Mouse (Mus musculus) limb, embryonic 13.5 days (tissue): ENCODE measurements around the gene Jsrp1. TPM values are rescaled to one million over a fixed set of nuclear protein-coding genes. Genes with fewer than 3 reads are reported as not detected.

Experiments
- ATAC-seq: fragments of 200-750 bp; cut with Nextera tagmentation; 2 replicates; pipeline ENCODE4 v1.8.0; 2017; ENCODE audit warnings: low read depth, moderate number of reproducible peaks, moderate TSS enrichment; ENCODE audit not compliant: low FRiP score
- H3K27ac ChIP-seq: fragments of 300-500 bp; sonication (generic); 2 replicates; pipeline ENCODE4 v1.5.1; 2015; ENCODE audit warnings: inconsistent platforms, mild to moderate bottlenecking, moderate library complexity
- H3K27me3 ChIP-seq: fragments of 300-500 bp; sonication (generic); 2 replicates; pipeline ENCODE4 v1.6.1; 2015; ENCODE audit warnings: mild to moderate bottlenecking, inconsistent platforms
- H3K36me3 ChIP-seq: fragments of 300-500 bp; sonication (generic); 2 replicates; pipeline ENCODE4 v1.6.1; 2015; ENCODE audit warnings: inconsistent platforms, mild to moderate bottlenecking, moderate library complexity
- H3K4me1 ChIP-seq: fragments of 300-500 bp; sonication (generic); 2 replicates; pipeline ENCODE4 v1.6.1; 2015; ENCODE audit warnings: inconsistent platforms
- H3K4me2 ChIP-seq: fragments of 300-500 bp; sonication (generic); replicated peaks from 2 replicates; pipeline ENCODE4 v1.6.1; 2015; ENCODE audit warnings: inconsistent platforms, mild to moderate bottlenecking, moderate library complexity
- H3K4me3 ChIP-seq: fragments of 300-500 bp; sonication (generic); 2 replicates; pipeline ENCODE4 v1.5.1; 2015; ENCODE audit warnings: moderate library complexity, mild to moderate bottlenecking, inconsistent platforms
- H3K9ac ChIP-seq: fragments of 300-500 bp; sonication (generic); 2 replicates; pipeline ENCODE4 v1.6.1; 2015; ENCODE audit warnings: mild to moderate bottlenecking, inconsistent platforms
- H3K9me3 ChIP-seq: fragments of 300-500 bp; sonication (generic); 2 replicates; pipeline ENCODE4 v1.6.1; 2016; ENCODE audit warnings: inconsistent platforms
- WGBS: fragments of 180-500 bp; shearing (Covaris S2); methylation state at CpG from one replicate; pipeline ENCODE4 v1.1.7; 2015; 5-methylcytosine and 5-hydroxymethylcytosine counted together
- polyA plus RNA-seq: library from polyadenylated mRNA; unstranded; fragments of >200 nt; fragmentation: Nextera tagmentation; extraction: Ambion mirVana; gene quantifications from 2 replicates; pipeline ENCODE4 v1.2.1, GENCODE M21; 2015

Gene Jsrp1
- polyA plus RNA-seq, 1 experiment from 2014 or later = 4.5 TPM

- H3K27ac ChIP-seq = no peak overlapping the region
- WGBS = 59% methylated on average over 8 of the region's 8 CpGs
- H3K4me1 ChIP-seq = peaks cover 12% of the 10 kb centered on the region
- no peak for ATAC-seq
- peaks cover 2% of the 10 kb centered on the region; the same call in 1 of the 2 replicates for H3K36me3 ChIP-seq
- H3K9ac ChIP-seq = no peak overlapping the region
- H3K27me3 ChIP-seq = peaks cover 66% of the 10 kb centered on the region
- no peak overlapping the region for H3K4me3 ChIP-seq
- H3K9me3 ChIP-seq = no peaks in the 10 kb centered on the region
- H3K4me2 ChIP-seq = no peak overlapping the region
Measured at GRCm38 (mm10) chr10:80845055-80845693, 31.9 kb upstream of the Jsrp1 start.

- H3K4me3 ChIP-seq = peak within 1 kb of the TSS; percentile 51
- H3K4me2 ChIP-seq = peak within 1 kb of the TSS; percentile 88
- 0 out of 2 replicates have a peak, but pooled peaks have one; percentile 21 for ATAC-seq
Measured at GRCm38 (mm10) chr10:80843931-80844547, 30.7 kb upstream of the Jsrp1 start, which contains the start of gene Lingo3. Gene Lingo3 (minus strand): TSS chr10:80844039.

GRCm38 (mm10) chr10:80843087-80843930, 30.0 kb upstream of the Jsrp1 start:
- Histone ChIP-seq H3K36me3 (no peaks in the 10 kb centered on the region), H3K9me3 (no peaks in the 10 kb centered on the region), H3K4me1 (peaks cover 12% of the 10 kb centered on the region), H3K4me2 (peak overlapping the region; percentile 88), H3K27ac (no peak overlapping the region), H3K4me3 (peak overlapping the region; percentile 51), H3K9ac (peak overlapping the region; percentile 68), H3K27me3 (peaks cover 78% of the 10 kb centered on the region)
- ATAC-seq = no peak
- 9% methylated on average over 32 of the region's 32 CpGs for WGBS

More at GRCm38 (mm10) chr10:80843931-80844547, 30.7 kb upstream of the Jsrp1 start, which contains the start of gene Lingo3:
- Histone ChIP-seq H3K27me3 (peaks cover 74% of the 10 kb centered on the region), H3K36me3 (no peaks in the 10 kb centered on the region), H3K9me3 (no peaks in the 10 kb centered on the region), H3K9ac (peak within 1 kb of the TSS; percentile 68), H3K27ac (no peak within 1 kb of the TSS), H3K4me1 (peaks cover 12% of the 10 kb centered on the region)
- 4% methylated on average over 51 of the region's 51 CpGs for WGBS

- no peak overlapping the region for H3K4me3 ChIP-seq
- no peak for ATAC-seq
- WGBS = 80% methylated on average over 15 of the region's 15 CpGs
- no peaks in the 10 kb centered on the region for H3K9me3 ChIP-seq
- H3K9ac ChIP-seq = no peak overlapping the region
- no peaks in the 10 kb centered on the region for H3K36me3 ChIP-seq
- H3K4me2 ChIP-seq = no peak overlapping the region
- peaks cover 87% of the 10 kb centered on the region for H3K27me3 ChIP-seq
- peaks cover 12% of the 10 kb centered on the region for H3K4me1 ChIP-seq
- H3K27ac ChIP-seq = no peak overlapping the region
Measured at GRCm38 (mm10) chr10:80842334-80842733, 29.0 kb upstream of the Jsrp1 start.

- WGBS = 76% methylated on average over 2 of the region's 2 CpGs
- Histone ChIP-seq H3K36me3 (no peaks in the 10 kb centered on the region), H3K27me3 (peaks cover 92% of the 10 kb centered on the region), H3K4me1 (peaks cover 12% of the 10 kb centered on the region), H3K4me3 (no peak overlapping the region), H3K9ac (no peak overlapping the region), H3K9me3 (no peaks in the 10 kb centered on the region), H3K27ac (no peak overlapping the region), H3K4me2 (no peak overlapping the region)
- ATAC-seq = no peak
Measured at GRCm38 (mm10) chr10:80841685-80842084, 28.4 kb upstream of the Jsrp1 start.

- H3K4me1 ChIP-seq = peaks cover 12% of the 10 kb centered on the region
- H3K27me3 ChIP-seq = peaks cover 92% of the 10 kb centered on the region
- H3K9ac ChIP-seq = no peak overlapping the region
- WGBS = 61% methylated on average over 6 of the region's 6 CpGs
- H3K36me3 ChIP-seq = no peaks in the 10 kb centered on the region
- no peak for ATAC-seq
- no peak overlapping the region for H3K4me2 ChIP-seq
- H3K9me3 ChIP-seq = no peaks in the 10 kb centered on the region
- H3K27ac ChIP-seq = no peak overlapping the region
- no peak overlapping the region for H3K4me3 ChIP-seq
Measured at GRCm38 (mm10) chr10:80839848-80840247, 26.6 kb upstream of the Jsrp1 start.

GRCm38 (mm10) chr10:80838346-80838912, 25.1 kb upstream of the Jsrp1 start:
- 62% methylated on average over 2 of the region's 2 CpGs for WGBS
- ATAC-seq = no peak
- Histone ChIP-seq H3K9me3 (no peaks in the 10 kb centered on the region), H3K36me3 (no peaks in the 10 kb centered on the region), H3K27ac (no peak overlapping the region), H3K4me3 (no peak overlapping the region), H3K4me2 (no peak overlapping the region), H3K4me1 (peaks cover under 1% of the 10 kb centered on the region), H3K27me3 (peaks cover 92% of the 10 kb centered on the region), H3K9ac (0 out of 2 replicates have a peak overlapping the region, but pooled peaks have one; percentile 13)

GRCm38 (mm10) chr10:80837827-80838226, 24.5 kb upstream of the Jsrp1 start:
- Histone ChIP-seq H3K4me3 (no peak overlapping the region), H3K4me1 (no peaks in the 10 kb centered on the region), H3K36me3 (no peaks in the 10 kb centered on the region), H3K4me2 (no peak overlapping the region), H3K27ac (no peak overlapping the region), H3K27me3 (peaks cover 92% of the 10 kb centered on the region), H3K9me3 (no peaks in the 10 kb centered on the region), H3K9ac (peak overlapping the region; percentile 13; the same call in 1 of the 2 replicates)
- ATAC-seq = no peak
- 22% methylated on average over 2 of the region's 2 CpGs for WGBS

GRCm38 (mm10) chr10:80836949-80837379, 23.7 kb upstream of the Jsrp1 start:
- no peaks in the 10 kb centered on the region for H3K36me3 ChIP-seq
- no peaks in the 10 kb centered on the region for H3K9me3 ChIP-seq
- no peak overlapping the region for H3K4me3 ChIP-seq
- 35% methylated on average over 7 of the region's 7 CpGs for WGBS
- H3K27me3 ChIP-seq = peaks cover 89% of the 10 kb centered on the region
- H3K4me1 ChIP-seq = no peaks in the 10 kb centered on the region
- no peak overlapping the region for H3K9ac ChIP-seq
- ATAC-seq = no peak
- H3K4me2 ChIP-seq = no peak overlapping the region
- H3K27ac ChIP-seq = no peak overlapping the region

GRCm38 (mm10) chr10:80835617-80836016, 22.3 kb upstream of the Jsrp1 start:
- H3K27ac ChIP-seq = no peak overlapping the region
- WGBS = 57% methylated on average over 30 of the region's 30 CpGs
- H3K4me1 ChIP-seq = peaks cover 7% of the 10 kb centered on the region
- no peaks in the 10 kb centered on the region for H3K9me3 ChIP-seq
- H3K36me3 ChIP-seq = peaks cover 2% of the 10 kb centered on the region
- H3K4me3 ChIP-seq = peak overlapping the region; percentile 15; the same call in 1 of the 2 replicates
- ATAC-seq = no peak
- H3K27me3 ChIP-seq = peaks cover 76% of the 10 kb centered on the region
- 0 out of 2 replicates have a peak overlapping the region, but pooled peaks have one; percentile 14 for H3K4me2 ChIP-seq
- H3K9ac ChIP-seq = no peak overlapping the region

GRCm38 (mm10) chr10:80832818-80833217, 19.5 kb upstream of the Jsrp1 start:
- 74% methylated on average over 7 of the region's 7 CpGs for WGBS
- no peak for ATAC-seq
- Histone ChIP-seq H3K4me3 (no peak overlapping the region), H3K4me2 (no peak overlapping the region), H3K9ac (no peak overlapping the region), H3K9me3 (no peaks in the 10 kb centered on the region), H3K4me1 (peaks cover 32% of the 10 kb centered on the region), H3K27me3 (peaks cover 55% of the 10 kb centered on the region), H3K36me3 (peaks cover 18% of the 10 kb centered on the region), H3K27ac (no peak overlapping the region)
